In the genomic region with DNA sequence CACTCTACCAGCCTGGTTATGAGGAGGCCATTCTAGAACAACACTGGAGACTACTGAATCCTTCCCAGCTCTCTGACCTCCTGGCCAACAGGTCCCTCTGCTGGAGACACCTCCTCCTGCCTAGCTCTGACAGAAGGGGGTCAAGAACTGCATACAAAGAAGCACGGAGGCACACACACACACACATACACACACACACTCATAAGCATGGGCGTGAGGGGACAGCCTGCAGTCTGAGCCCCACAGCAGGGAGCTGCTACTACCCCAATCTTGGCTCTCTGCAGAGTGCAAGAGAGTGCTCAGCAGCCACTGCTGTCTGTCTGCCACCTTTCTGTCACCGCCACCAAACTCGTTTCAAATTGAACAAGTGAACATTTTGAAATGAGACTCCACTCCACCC, we compare ENCODE assay signal across 8 mouse cellular contexts.
DNase-seq lines count a peak whose midpoint lies in the region; ATAC-seq and TF ChIP-seq lines count a peak whose summit lies in the region.

No protein-coding gene starts in this region.

- peak; percentile 89 for ATAC-seq in forebrain, embryonic 15.5 days (replicated peaks)
- ATAC-seq in erythroblast, adult 5-6 weeks (replicated peaks; ENCODE audit: low FRiP score, poor library complexity, severe bottlenecking): no peak

- H3K27ac ChIP-seq in forebrain, embryonic 15.5 days (replicated peaks): peak overlapping the region; percentile 98

- H3K9me3 ChIP-seq in forebrain, embryonic 15.5 days: no peaks in the 10 kb centered on the region

- peaks cover 36% of the 10 kb centered on the region for H3K4me1 ChIP-seq in forebrain, embryonic 15.5 days
- H3K4me1 ChIP-seq in lung, adult 2 months (ENCODE audit: control insufficient read depth, insufficient read depth, low read length): no peaks in the 10 kb centered on the region; the same call in 1 of the 2 replicates

- TF ChIP-seq CTCF in lung, adult 2 months (IDR thresholded peaks at IDR 0.05; ENCODE audit: insufficient read depth, low read length): peak; percentile 35; the same call in 1 of the 2 replicates

- no peaks in the 10 kb centered on the region for H3K27me3 ChIP-seq in forebrain, embryonic 15.5 days

- peak overlapping the region; percentile 30 for H3K4me2 ChIP-seq in forebrain, embryonic 15.5 days (replicated peaks)

- no peak overlapping the region for H3K4me3 ChIP-seq in forebrain, embryonic 15.5 days
- H3K4me3 ChIP-seq in lung, adult 2 months (replicated peaks; ENCODE audit: extremely low read depth, low read depth, low read length): no peak overlapping the region

- TF ChIP-seq POLR2A in lung, adult 2 months (IDR thresholded peaks at IDR 0.05; ENCODE audit: borderline replicate concordance, extremely low read depth, low read depth, low read length): no peak

- peak; percentile 24 for DNase-seq in kidney, postnatal 10 days
- no peak for DNase-seq in kidney, adult 9 months
- DNase-seq in lung, adult 2 months: no peak
- peak; percentile 34 for DNase-seq in skeletal muscle tissue, adult 2 months (ENCODE audit: low read depth, low spot score)
- no peak for DNase-seq in spleen, postnatal 10 days (ENCODE audit: low spot score in 2 of 2)
- no peak for DNase-seq in ovary, postnatal 36 days (ENCODE audit: low spot score)

- 1% methylated on average over 4 of the region's 4 CpGs for WGBS in forebrain, embryonic 15.5 days
- 32% methylated on average over 4 of the region's 4 CpGs for WGBS in lung, adult 2 months

- no peaks in the 10 kb centered on the region for H3K36me3 ChIP-seq in forebrain, embryonic 15.5 days

- H3K9ac ChIP-seq in forebrain, embryonic 15.5 days (replicated peaks): no peak overlapping the region

Comparison
In these comparisons a context has a peak if more than half of its experiments do, and no peak if none do; other contexts are left out.
1. DNase-seq: peak in kidney, postnatal 10 days (single experiment) and skeletal muscle tissue, adult 2 months (single experiment); none in kidney, adult 9 months (single experiment), lung, adult 2 months (single experiment), spleen, postnatal 10 days (0 of 2) and ovary, postnatal 36 days (single experiment).